Mouse (Mus musculus) C2C12 (cell line): ENCODE data around the gene Nhp2. TPM values are rescaled to one million over a fixed set of nuclear protein-coding genes. Genes with fewer than 3 reads are reported as not detected.

Source experiments
- H3K27me3 ChIP-seq: one replicate; pipeline ENCODE4 v1.6.1; 2011; ENCODE audit not compliant: control insufficient read depth, insufficient read depth, insufficient read length
- H3K36me3 ChIP-seq: one replicate; pipeline ENCODE4 v1.6.1; 2011; ENCODE audit not compliant: control insufficient read depth, insufficient read depth
- H3K4me3 ChIP-seq: one replicate; pipeline ENCODE4 v1.5.1; 2011; ENCODE audit warnings: mild to moderate bottlenecking, control low read depth; ENCODE audit not compliant: poor library complexity, insufficient read depth, severe bottlenecking
- H3K79me2 ChIP-seq: one replicate; pipeline ENCODE4 v1.6.1; 2011; ENCODE audit not compliant: control insufficient read depth, insufficient read depth
- H3K79me3 ChIP-seq: one replicate; pipeline ENCODE4 v1.6.1; 2011; ENCODE audit warnings: low read depth, control low read depth
- H3ac ChIP-seq: one replicate; pipeline ENCODE3; 2011; ENCODE audit warnings: low read depth; ENCODE audit not compliant: control insufficient read depth, insufficient read length
- CEBPB ChIP-seq: IDR thresholded peaks from one replicate; pipeline ENCODE4 v1.6.1; 2011; ENCODE audit warnings: low read depth, mild to moderate bottlenecking, control low read depth, moderate library complexity
- CTCF ChIP-seq: IDR thresholded peaks from one replicate; pipeline ENCODE4 v1.5.1; 2011; ENCODE audit not compliant: control insufficient read depth, insufficient read depth, insufficient read length
- FOSL1 ChIP-seq: IDR thresholded peaks from one replicate; pipeline ENCODE4 v1.8.0; 2011; ENCODE audit warnings: mild to moderate bottlenecking, low read length; ENCODE audit not compliant: poor library complexity, insufficient read depth, severe bottlenecking
- MAX ChIP-seq: IDR thresholded peaks from one replicate; pipeline ENCODE4 v1.6.1; 2011; ENCODE audit warnings: mild to moderate bottlenecking, control low read depth
- MYOD1 ChIP-seq: IDR thresholded peaks from one replicate; pipeline ENCODE4 v1.6.1; 2011; ENCODE audit warnings: low read depth; ENCODE audit not compliant: control insufficient read depth, insufficient read length
- MYOG ChIP-seq: IDR thresholded peaks from one replicate; pipeline ENCODE4 v1.6.1; 2011; ENCODE audit not compliant: control insufficient read depth, insufficient read length; ENCODE audit errors: extremely low read depth
- USF1 ChIP-seq: IDR thresholded peaks from one replicate; pipeline ENCODE4 v1.6.1; 2011; ENCODE audit warnings: low read depth, mild to moderate bottlenecking, control low read depth, moderate library complexity
- polyA plus RNA-seq: library from polyadenylated mRNA; unstranded; fragments of >200 nt; fragmentation: generic; extraction: Trizol; gene quantifications from one replicate; pipeline ENCODE4 v1.2.1, GENCODE M21; 2012; ENCODE audit warnings: missing spikeins

The Nhp2 gene
- polyA plus RNA-seq, 1 experiment, result 378 TPM

DNA sequence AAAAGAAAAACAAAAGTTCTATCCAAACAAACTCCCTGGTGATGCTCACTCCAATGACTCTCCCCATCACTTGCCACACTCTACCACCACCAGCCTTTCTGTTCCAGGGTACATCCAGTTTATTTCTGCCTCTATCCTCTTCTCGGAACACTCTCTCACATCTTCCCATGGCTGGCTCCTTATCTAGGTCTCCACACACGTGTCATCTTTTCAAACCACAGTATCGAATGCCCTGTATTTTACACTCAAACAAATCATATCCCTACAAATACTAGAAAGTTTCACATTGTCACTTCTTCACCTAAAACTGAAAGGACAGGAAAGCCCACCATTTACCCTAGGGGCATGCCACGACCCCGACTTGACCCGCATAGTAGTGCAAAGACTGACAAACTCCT, 15.6 kb downstream of the Nhp2 start:
- no peaks in the 10 kb centered on the region for H3K27me3 ChIP-seq
- peaks cover 31% of the 10 kb centered on the region for H3K79me2 ChIP-seq
- H3K4me3 ChIP-seq, result peak overlapping the region; percentile 59
- H3ac ChIP-seq, result peak overlapping the region; percentile 66
- TF ChIP-seq CEBPB (no peak), CTCF (no peak), FOSL1 (no peak), MYOD1 (no peak), USF1 (no peak), MAX (no peak), MYOG (no peak)
- no peaks in the 10 kb centered on the region for H3K36me3 ChIP-seq
- H3K79me3 ChIP-seq, result peaks cover 2% of the 10 kb centered on the region

DNA sequence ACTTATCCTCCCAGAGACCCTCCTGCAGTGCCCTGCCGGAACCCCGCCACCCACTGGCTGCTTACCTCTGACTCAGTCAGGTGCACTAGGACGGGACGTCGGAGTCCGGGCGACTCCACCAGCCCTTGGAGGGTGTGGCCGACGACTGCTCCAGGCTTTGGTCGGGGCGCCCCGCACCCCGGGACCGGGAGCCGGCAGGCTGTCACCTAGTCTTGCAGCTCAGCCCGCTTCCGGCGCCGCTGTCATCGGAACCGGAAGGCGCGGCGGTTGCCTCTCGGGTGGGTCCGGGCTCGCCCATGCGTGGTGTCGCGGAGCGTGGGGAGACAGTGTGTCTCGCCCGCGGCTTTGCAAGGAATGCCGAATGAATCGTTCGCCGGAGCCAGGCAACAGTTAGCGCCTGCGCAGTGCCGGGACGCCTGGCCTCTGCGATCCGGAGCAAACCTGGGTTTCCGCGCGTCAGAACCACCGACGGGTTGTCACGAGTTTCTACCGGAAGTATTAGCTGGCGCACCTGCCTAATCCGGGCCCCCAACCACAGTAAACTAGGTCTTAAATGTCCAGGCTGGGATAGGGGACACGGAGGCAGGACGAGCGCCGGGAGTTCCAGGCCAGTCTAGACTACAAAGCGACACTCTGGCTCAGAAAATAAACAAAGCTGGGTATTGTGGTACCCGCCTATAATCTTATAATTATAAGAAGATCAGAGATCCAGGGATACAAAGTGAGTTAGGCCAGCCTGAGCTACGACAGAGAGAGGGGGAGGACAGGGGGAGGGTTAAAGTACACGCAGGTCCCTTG, 16.2 kb downstream of the Nhp2 start, which contains the start of gene Rmnd5b:
TSS of gene Rmnd5b (minus strand) at position 372 of the 798 bp plus-strand sequence.
- TF ChIP-seq MAX (peak; percentile 73), FOSL1 (no peak)
- Histone ChIP-seq H3K79me3 (peaks cover 2% of the 10 kb centered on the region), H3K36me3 (no peaks in the 10 kb centered on the region), H3K4me3 (peak within 1 kb of the TSS; percentile 59), H3ac (peak within 1 kb of the TSS; percentile 66), H3K79me2 (peaks cover 25% of the 10 kb centered on the region), H3K27me3 (no peaks in the 10 kb centered on the region)

DNA sequence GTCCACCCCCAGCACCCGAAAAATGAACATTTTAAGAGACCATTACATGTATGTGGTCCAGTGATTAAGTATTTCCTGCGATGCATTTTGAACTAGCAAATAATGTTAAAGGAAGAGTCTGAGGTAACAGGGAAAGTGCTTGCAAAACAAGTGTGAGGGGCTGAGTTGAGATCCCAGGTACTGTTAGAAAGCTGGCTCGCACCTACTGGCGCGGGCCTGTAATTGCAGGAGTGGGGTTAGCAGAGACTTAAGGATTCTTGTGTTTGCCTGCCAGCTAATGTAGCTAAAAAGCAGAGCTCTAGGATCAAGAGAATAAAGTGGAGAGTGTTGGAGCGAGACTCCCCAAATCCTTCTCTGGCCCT, 16.8 kb downstream of the Nhp2 start:
- Histone ChIP-seq H3K79me2 (peaks cover 20% of the 10 kb centered on the region), H3K27me3 (no peaks in the 10 kb centered on the region), H3K79me3 (peaks cover under 1% of the 10 kb centered on the region), H3ac (peak overlapping the region; percentile 66), H3K36me3 (no peaks in the 10 kb centered on the region), H3K4me3 (peak overlapping the region; percentile 59)
- TF ChIP-seq CEBPB, result peak; percentile 10
- no peak for TF ChIP-seq USF1
- TF ChIP-seq MAX, result no peak
- TF ChIP-seq FOSL1, result no peak
- peak; percentile 21 for TF ChIP-seq CTCF

- Histone ChIP-seq H3K27me3 (no peaks in the 10 kb centered on the region), H3ac (no peak overlapping the region), H3K79me2 (peaks cover 18% of the 10 kb centered on the region), H3K36me3 (no peaks in the 10 kb centered on the region), H3K4me3 (no peak overlapping the region), H3K79me3 (no peaks in the 10 kb centered on the region)
- no peak for TF ChIP-seq MYOD1
- TF ChIP-seq MAX, result no peak
- TF ChIP-seq MYOG, result no peak
- no peak for TF ChIP-seq CTCF
- TF ChIP-seq USF1, result no peak
- TF ChIP-seq FOSL1, result no peak
- no peak for TF ChIP-seq CEBPB
These were observed 18.5 kb downstream of the Nhp2 start for GRCm38 (mm10) chr11:51637971-51638414.

- no peak overlapping the region for H3ac ChIP-seq
- peaks cover 18% of the 10 kb centered on the region for H3K79me2 ChIP-seq
- TF ChIP-seq MAX (no peak), FOSL1 (no peak), MYOD1 (no peak), CTCF (no peak), USF1 (no peak), MYOG (no peak), CEBPB (no peak)
- peaks cover 4% of the 10 kb centered on the region for H3K36me3 ChIP-seq
- no peaks in the 10 kb centered on the region for H3K27me3 ChIP-seq
- H3K4me3 ChIP-seq, result no peak overlapping the region
- no peaks in the 10 kb centered on the region for H3K79me3 ChIP-seq
These were observed 19.0 kb downstream of the Nhp2 start for GRCm38 (mm10) chr11:51638497-51638896.

- Histone ChIP-seq H3K79me3 (no peaks in the 10 kb centered on the region), H3K79me2 (no peaks in the 10 kb centered on the region)
- TF ChIP-seq FOSL1 (no peak), MYOG (no peak), CEBPB (no peak)
These were observed 21.2 kb downstream of the Nhp2 start for GRCm38 (mm10) chr11:51640748-51641147.

More at GRCm38 (mm10) chr11:51640748-51641147, 21.2 kb downstream of the Nhp2 start:
- H3K36me3 ChIP-seq, result peaks cover 5% of the 10 kb centered on the region
- H3K4me3 ChIP-seq, result no peak overlapping the region
- no peaks in the 10 kb centered on the region for H3K27me3 ChIP-seq
- H3ac ChIP-seq, result no peak overlapping the region
